Comparison of ENCODE assay signal across 17 mouse cellular contexts in the genomic region with DNA sequence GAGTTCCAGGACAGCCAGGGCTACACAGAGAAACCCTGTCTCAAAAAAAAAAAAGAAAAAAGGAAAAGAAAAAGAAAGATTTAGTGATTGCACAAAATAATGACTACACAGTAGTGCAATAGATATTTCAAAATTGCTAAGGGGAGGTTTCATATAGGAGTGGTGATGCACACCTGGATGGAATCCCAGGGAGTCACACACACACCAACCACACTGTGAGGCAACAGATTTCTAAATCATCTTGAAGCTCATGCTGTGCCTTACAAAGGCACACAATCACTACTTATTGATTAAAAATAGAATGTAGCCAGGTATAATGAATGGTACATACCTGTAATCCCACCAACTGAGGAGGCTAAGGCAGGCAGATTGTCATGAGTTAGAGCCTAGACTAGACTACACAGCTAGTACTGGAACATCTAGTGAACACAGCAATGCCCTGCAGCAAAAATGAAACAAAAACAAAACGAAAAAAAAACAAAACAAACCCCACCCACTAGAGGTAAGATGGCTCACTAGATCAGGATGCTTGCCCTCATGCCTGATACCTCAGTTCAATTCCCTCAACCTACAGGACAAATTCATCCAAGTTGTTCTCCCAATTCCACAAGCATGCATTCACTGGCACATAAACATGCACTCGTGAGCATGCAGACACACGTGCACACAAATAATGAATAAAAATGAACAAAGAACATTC.
"Had no signal": no experiment of that assay in that cellular context is flagged by ENCODE, and none has a peak within 500 bp of the region (broad histone marks: within the 10 kb centered on the region; RNA-seq: fewer than 3 reads in every experiment).

No protein-coding gene starts in this region.

- H3K9me3 ChIP-seq: kidney, embryonic 15.5 days; midbrain, embryonic 12.5 days; midbrain, embryonic 15.5 days; neural tube, embryonic 12.5 days; neural tube, embryonic 15.5 days had no signal

- DNase-seq: kidney, adult 11 months; kidney, adult 8-10 months; kidney, postnatal 14 days; kidney, postnatal 4 days; liver, postnatal 0 days; lung, embryonic 14.5 days; right cerebral cortex, postnatal 25 days; thymus, adult 18-20 months; thymus, postnatal 36 days had no signal

- H3K27me3 ChIP-seq: kidney, embryonic 15.5 days; midbrain, embryonic 12.5 days; midbrain, embryonic 15.5 days; neural tube, embryonic 12.5 days; neural tube, embryonic 15.5 days had no signal

- H3K4me2 ChIP-seq: kidney, embryonic 15.5 days; lung, embryonic 14.5 days; midbrain, embryonic 12.5 days; midbrain, embryonic 15.5 days; neural tube, embryonic 12.5 days; neural tube, embryonic 15.5 days had no signal

- H3K4me3 ChIP-seq: kidney, embryonic 15.5 days; midbrain, embryonic 12.5 days; midbrain, embryonic 15.5 days; neural tube, embryonic 12.5 days; neural tube, embryonic 15.5 days had no signal

- ATAC-seq: liver, postnatal 0 days; lung, postnatal 0 days; midbrain, embryonic 15.5 days had no signal

- H3K4me1 ChIP-seq: neural tube, embryonic 12.5 days had no signal

- H3K27ac ChIP-seq: kidney, embryonic 15.5 days; liver, embryonic 14.5 days; macrophage; midbrain, embryonic 12.5 days; midbrain, embryonic 15.5 days; neural tube, embryonic 12.5 days; neural tube, embryonic 15.5 days had no signal

- H3K9ac ChIP-seq: kidney, embryonic 15.5 days; liver, embryonic 14.5 days; liver, postnatal 0 days; lung, embryonic 14.5 days; midbrain, embryonic 12.5 days; midbrain, embryonic 15.5 days; neural tube, embryonic 12.5 days; neural tube, embryonic 15.5 days had no signal

- H3K36me3 ChIP-seq: midbrain, embryonic 12.5 days; midbrain, embryonic 15.5 days; neural tube, embryonic 12.5 days; neural tube, embryonic 15.5 days had no signal
